Mouse (Mus musculus): ENCODE results near the gene Plch2.

DNA sequence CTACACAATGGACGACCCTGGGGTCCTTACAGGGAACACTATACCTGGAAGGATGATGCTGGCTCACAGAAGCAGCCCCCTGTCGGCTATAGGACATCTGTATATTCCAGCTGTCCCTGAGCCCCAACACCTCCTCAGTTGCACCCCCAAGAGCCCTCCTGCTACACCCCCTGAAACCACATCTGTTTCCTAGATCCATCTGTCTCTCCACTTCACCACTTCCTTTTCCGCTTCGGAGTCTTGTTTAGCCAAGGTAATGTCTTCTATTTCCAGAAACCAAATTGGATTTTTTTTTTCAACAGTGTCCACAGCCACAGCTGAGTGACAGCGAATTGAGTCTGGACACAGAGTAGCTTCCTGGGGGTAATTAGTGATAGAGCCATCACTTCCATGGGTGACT lies 57.2 kb downstream of the Plch2 start:
- TF ChIP-seq POLR2A (IDR thresholded peaks at IDR 0.05; ENCODE audit: insufficient read depth, low read depth, low read length) (no peak), CTCF (IDR thresholded peaks at IDR 0.05; ENCODE audit: insufficient read depth, low read depth, low read length) (no peak)

Measured in olfactory bulb, adult 2 months (tissue).